Mouse (Mus musculus): Measurements from ENCODE around the gene Klhl32.

DNA sequence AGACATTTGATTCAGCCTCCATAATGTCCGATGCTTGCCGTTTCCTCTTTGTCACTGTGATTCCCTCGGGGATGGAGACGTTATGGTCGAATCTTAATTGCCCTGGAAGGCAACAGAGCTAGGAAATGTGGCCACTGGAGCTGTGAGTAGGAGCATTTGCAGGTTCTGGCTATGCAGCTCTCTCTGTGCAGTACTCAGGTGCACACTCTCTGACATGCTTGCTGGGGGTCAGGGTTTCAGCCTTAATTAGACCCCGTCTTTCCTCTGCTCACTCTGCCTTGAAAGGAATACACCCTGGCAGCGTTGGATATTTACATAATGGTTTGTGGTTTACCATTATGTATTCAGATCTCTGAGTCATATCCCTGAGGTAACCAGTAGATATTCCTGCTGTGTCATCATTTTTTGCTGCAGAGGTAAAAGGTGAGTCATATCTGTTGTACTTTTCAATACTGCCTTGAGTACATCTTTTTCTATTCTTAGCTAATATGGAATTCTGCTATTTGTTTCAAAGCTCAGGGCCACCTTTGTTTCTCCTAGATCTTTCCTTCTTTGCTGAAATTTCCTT lies 281.9 kb downstream of the Klhl32 start:
- TF ChIP-seq CTCF (IDR thresholded peaks at IDR 0.05; ENCODE audit: low read depth, low read length) = no peak
- no peak for TF ChIP-seq POLR2A (IDR thresholded peaks at IDR 0.05; ENCODE audit: extremely low read depth, insufficient read depth, low read length)

Measured in liver, adult 2 months (tissue).